Mouse (Mus musculus) heart, postnatal 4 days (tissue): ENCODE results near the gene Zkscan16. TPM values are rescaled to one million over a fixed set of nuclear protein-coding genes. Genes with fewer than 3 reads are reported as not detected.

ENCODE experiments used
- DNase-seq: peaks from one replicate; pipeline ENCODE4 v3.0.0; 2021
- total RNA-seq, 2 experiments: library from RNA; stranded (reverse); gene quantifications; 2 replicates each; pipeline ENCODE4 v1.2.3; 2021

The Zkscan16 gene
- total RNA-seq, 2 experiments from 2014 or later, result 0.21 to 0.25 TPM

DNA sequence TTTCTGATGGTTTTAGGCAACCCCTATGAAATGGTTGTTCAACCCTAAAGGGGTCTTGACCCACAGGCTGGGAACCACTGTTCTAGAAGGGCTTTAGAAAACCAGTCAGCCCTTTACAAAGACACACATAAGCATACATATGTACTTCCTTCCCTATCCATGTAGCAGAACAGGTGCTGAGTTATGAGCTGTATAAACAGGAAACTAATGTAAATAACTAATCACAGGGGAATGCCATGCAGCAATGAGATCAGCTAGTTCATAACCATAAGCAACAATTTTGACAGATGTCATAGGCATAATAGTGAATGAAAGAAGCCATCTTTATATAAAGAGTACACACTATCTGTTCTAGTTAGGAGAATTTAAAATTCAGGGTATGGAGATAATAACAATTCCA is 1.8 kb upstream of the Zkscan16 start:
- no peak for DNase-seq

DNA sequence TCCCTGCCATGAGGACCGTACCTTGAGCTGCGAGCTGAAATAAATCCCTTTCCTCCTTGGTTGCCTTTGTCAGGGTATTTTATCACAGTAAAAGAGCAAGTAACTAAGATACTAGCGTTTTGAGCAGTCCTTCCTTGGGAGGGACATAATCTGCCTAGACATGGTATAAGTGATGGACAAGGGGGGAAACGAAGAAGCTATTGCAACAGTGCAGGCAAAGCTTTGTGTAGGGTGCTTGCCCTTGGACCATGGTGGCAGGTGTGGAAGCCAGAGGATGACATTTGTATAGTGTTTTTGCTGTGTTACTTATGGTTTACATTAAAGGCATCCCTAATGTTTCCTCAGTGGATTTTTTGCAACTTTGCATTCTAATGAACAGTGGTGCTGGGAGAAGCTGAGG is 486 bp upstream of the Zkscan16 start:
- no peak for DNase-seq

DNA sequence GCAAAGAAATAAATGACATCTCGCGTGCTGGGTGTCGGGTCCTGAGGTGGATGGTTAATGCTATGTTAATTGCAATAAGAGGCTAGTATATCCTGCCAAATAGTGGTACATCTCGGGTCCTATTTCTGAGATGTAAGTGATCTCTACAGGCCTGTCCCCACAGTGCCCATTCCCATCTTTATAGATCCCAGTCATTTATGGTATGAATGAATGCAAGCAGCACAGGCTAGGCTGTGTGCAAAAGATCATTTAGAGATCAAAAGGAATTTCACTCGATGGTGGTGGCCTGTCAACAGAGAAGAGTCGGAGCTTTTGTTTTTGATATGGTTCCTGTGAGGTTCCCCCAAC is 752 bp downstream of the Zkscan16 start:
- DNase-seq, result no peak

DNA sequence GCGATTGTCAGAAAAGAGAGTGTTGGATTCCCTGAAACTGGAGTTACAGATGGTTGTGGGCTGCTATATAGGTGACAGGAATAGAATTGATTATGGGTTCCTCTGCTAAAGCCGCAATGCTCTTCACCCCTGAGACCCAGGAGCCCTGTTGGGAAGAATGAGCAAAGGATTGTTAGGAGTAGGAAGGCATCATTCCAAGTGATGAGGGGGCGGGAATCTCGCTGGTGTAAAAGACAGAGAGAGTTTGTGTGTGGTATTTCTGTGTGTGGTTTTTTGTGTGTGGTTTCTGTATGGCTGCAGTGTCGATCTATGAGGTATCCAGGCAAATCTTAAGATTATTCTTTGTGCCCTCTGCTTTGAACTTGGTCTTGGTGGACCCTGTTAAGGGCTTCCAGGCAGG is 1.3 kb downstream of the Zkscan16 start:
- DNase-seq, result no peak

DNA sequence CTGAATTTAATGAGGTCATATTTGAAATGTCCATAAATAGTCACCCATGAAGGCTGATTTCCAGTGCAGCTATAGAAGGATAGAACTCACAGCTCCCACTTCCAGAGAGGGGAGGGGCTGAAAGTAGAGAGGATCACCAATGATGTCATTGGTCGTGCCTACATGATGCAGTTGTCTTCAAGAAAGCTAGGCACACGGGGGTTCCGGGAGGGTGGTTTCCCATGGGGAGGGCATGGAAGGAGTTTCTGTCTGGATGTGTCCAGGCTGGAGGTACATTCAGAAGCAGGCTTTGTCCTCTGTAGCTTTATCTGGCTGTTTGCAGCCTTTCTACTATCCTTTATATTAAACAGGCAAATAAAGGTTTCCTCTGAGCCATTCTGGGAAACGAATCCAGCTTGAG is 5.0 kb downstream of the Zkscan16 start:
- DNase-seq, result no peak

DNA sequence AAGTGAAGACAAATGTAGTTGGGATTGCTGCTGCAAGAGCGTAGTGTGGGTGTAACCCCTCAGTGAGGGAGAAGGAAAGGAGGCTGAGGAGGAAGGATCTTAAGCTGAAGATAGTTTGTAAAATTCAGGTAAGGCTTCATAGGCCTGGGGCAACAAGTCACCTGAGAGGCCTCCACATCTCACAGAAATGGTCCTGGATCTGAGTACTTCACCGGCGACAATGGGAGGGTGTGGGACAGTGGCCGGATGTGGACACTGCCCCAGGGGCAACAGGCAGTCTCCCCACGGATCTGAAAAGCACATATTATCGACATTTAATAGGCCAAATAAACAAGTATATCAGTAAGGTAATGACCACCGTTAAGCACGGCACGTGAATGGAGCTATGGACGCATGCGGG is 9.2 kb downstream of the Zkscan16 start:
- DNase-seq, result no peak

DNA sequence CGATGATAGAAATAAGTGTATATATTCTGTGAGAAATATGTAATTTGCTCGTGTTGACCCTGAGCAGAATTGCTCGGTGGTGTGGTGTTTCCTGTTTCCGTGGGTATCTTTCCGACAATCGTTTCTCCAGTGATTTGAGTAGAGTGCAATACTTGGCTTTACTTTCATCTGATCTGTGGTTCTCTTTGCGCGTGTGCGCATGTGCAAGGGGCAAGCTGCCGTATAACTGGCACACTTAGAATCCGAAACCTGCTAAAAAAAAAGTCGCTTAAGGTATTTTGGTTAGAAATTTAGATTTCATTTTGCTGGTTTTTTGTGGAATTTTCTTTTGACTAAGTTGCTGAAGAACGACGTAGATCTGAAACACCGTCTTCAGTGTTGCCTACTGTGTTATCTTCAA is 18.3 kb downstream of the Zkscan16 start:
- no peak for DNase-seq

DNA sequence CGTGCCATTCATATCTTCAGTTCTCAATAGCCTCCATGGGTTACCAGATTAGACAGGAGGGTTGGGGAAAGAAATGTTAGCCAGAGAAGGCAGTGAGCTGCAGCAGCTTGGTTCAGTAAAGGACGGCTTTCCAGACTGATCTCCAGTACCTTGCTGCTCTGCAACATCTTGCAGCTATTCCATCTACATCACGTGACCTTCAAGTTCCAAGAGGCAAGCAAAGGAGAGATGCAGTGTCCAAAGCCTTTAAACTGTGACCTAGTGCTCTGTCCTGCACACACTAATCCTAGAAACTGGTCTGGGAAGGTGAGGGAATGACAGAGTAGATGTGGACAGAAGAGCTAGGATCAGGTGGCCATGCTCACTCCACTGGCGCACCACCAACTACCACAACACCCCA is 19.8 kb downstream of the Zkscan16 start:
- DNase-seq, result no peak

DNA sequence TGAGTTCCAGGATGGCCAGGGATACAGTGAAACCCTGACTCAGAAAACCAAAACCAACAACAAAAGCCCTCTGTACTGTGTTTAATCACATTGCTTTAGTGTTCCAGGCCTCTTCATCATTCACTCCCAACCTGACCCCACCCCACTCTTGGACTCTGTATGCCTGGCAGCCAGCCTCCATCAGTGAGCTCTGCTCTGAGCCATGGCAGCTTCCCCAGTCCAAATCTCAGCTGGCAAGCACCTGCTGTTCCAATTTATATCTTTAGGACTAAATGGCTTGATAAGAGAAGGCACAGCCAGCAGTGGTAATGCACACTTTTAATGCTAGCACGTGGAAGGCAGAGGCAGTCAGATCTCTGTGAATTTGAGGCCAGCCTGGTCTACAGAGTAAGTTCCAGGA is 21.7 kb downstream of the Zkscan16 start:
- DNase-seq, result no peak

DNA sequence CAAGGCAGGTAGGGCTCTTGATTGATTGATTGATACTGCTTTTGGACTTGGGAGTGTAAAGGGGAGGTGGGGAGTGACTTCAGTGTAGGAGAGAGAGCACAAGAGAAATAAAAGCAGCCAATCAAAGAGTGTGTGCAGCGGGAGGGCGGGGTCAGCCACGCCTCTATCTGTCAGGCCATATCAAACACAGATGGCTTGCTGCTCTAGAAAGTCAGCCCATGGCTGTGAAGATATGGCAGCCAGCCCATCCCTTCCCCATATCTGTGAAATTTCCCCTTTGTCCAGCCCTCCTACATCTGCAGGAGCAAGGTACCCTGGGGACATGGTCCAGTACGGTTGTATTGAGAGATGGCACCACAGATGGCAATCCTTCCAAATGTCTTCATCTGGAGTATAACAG is 27.2 kb downstream of the Zkscan16 start:
- DNase-seq, result no peak

DNA sequence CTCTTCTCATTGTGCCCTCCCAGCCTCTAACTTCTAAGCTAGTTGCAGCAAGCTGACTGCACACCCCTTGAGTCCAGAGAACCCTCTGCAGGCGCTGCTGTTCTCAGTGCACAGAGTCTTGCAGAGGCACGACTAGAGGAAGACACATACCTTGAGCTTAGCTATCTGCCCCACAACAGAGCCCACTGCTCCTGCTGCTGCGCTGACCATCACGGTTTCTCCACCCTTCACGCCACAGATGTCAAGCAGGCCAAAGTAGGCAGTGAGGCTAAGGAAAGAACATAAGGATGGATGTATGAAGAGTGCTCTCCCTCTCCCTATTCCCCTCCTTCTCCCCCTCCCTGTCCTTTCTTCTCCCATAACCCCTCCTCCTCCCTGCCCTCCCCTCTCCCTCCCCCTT is 32.3 kb downstream of the Zkscan16 start:
- no peak for DNase-seq

DNA sequence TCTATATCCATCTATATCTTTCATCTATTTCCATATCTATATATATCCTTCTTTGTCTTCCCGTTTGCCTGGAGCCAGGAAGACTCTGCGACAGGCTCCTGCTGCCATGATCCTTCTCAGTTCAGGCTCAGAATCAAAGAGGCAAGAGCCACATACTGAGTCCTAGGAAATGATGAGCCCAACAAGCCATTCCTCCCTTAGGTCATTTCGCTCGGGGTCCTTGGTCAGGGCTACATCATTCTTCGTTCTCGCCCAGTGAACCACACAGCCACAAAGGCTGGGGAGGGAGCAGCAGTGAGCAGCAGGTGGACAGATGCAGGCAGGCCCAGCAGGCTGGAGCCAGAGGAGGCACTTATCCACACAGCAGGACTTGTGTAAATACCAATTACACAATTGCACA is 38.0 kb downstream of the Zkscan16 start:
- no peak for DNase-seq

DNA sequence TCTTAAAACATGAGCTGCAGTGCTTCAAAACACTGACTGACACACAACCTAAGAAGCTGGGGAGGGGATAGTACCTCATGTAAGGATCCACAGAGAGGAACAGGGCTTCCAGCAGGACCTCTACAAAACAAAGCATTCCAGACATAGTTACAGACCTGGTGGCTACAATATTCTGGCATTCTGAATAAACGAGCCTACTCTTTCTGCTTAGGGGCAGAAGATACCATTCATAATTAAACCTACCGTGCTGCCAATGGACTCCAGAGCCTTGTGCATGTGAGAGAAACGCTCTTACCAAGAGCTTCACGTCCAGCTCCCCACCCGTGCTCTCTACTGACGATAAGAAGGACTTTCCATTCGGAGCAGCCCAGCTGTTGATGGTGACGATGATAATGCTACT is 39.4 kb downstream of the Zkscan16 start:
- DNase-seq, result no peak

DNA sequence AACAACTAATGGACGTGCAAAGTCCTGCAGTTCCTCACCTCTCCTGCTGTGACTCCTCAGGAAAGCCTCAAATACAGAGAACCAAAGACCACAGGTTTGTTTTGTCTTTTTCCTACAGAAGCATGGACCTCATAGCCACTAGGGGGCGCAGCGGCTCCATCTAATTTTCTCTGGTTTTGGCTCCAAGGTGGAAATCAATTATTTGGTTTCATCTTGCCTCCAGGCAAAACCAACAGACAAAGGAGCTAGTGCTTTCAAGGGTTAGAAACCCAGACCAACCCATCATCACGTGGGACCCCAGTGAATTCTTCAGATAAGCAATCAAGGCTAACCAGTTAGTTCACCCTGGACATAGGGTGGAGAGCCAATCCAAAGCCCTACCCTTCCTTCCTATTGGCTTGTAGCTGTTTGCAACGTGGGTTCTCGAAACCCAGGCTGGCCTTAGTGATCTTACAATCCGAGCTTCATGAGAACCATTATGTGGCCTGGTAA is 41.8 kb downstream of the Zkscan16 start:
- DNase-seq, result peak; percentile 83

DNA sequence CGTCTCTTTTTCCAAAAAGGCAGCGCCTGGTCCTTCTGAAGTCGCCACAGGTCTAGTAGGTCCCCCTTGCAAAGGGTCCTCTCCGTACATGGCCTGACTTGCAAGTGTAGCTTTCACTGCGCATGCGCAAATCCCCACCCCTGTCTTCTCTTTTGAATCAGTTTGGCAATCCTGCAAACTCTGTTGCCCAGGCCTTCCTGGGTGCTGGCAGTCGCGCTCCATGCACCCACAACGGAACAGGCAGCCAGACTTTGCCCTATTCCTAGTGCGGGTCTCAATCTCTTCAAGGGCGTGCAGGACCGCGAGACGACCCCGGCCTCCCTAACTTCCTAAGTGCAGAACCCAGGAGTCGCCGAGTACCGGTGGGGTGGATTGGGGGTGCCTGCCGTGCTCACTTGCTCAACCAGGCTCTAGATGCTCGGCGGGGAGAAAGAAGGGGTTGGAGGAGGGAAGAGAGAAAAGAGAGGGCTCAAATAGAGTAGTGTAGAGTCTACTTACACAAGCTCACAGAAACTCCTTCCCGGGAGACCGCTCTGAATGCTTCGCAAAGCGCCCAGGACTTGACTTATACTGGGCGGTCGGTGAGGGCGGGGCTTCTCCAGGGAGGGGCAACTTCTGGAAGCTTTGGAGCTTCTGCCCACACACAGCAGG is 43.2 kb downstream of the Zkscan16 start, which contains the start of gene Ptgr1:
Gene Ptgr1 (minus strand): TSS at position 580 of the 651 bp plus-strand sequence.
- peak; percentile 83 for DNase-seq

DNA sequence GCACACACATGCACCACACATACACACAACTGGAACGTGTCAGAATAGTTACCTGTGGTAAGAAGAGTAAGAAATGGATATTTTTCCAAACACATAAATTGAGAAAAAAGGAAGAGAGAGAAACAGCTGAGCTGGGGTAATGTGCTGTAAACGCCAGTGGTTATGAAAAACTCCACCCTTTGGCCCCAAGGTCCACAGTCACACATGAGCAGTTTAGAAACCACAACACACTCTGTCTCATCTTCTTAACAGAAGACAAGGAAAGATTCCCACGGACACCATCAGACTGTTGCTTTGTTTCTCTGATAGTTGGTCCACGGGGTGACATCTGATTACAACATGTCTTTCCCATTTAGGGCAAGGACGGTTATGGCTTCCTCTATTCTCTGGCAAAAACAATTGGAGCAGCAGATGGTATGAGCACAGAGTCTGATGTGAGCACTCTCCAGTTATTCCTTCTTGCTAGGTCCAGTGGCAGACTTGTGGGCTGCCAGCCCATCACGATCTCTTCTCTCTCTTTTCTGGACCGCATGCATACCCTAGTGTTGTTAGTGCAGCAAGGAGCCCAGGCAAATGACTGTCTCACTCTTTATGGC is 46.0 kb downstream of the Zkscan16 start:
- DNase-seq, result no peak

DNA sequence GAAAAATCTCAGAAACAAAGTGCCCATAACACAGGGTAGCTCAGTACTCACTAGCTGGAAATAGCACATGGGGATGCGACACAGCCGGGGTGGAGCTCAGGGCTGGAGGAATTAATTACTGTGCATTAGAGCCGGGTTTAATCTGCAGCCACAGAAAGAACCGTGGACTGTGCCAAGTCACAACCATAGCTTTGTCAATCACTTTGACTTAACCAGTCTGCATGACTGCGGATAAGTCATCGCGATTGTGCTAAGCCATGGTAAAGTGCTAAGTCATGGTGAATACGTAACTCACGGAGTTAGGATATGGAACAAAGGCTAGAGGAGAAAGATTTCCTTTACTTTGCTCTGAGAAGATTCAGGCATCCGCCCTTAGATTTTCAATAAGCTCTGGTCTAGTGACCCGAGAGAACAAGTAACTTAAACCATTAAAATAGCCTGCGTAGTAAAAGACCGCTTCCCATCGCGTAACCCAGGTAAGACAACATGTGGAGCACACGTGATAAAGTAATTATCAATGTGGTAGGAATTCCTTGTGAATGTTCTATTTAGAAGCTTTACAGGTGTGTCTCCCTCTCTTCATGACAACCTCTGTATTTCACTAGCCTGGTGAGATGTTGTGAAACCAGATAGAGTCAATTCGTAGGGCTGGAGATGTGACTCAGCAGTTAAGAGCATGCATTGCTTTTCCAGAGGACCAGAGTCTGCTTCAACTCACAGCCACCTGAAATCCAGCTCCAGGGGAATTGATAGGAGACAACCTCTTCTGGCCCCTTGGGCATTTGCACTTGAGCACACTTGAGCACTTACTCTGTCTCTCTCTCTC is 47.4 kb downstream of the Zkscan16 start:
- DNase-seq, result no peak

DNA sequence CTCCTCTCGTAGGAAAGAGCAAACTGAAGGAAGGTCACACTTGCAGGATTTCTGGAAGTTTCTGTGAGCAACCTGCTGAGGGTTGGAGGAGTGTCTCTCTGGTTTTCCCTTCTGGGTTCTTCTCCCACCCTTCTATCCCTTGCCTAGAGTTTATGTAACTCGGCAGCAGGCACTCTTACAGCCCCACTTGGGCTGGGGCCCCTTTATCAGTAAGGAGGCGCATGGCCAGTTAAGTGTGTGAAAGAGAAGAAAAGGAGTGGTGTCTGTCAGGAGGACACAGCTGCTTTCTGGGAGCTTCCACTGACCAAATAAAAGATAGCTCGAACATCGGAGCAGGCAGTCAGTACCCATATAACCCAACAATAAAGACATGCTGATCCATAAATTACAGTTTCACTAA is 48.8 kb downstream of the Zkscan16 start:
- DNase-seq, result no peak

DNA sequence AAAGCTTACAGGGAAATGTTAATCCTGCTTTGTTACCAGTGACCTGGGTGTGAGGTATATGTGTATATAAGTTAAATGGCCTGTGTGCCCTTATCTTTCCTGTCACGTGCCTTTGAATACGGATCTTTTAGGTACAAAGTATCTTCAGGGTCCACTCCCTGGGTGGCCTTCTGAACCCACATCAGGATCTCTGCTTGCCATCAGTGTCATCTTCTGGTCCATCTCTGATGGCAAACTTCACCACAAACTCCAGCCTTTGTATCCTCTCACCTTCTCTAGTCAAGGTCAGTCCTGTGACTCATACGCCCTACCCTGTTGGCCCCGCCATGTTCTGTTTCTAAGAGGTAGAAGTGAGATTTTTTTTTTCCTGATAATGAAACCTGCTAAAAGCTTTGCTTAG is 51.3 kb downstream of the Zkscan16 start, which contains the start of gene Dnajc25:
Gene Dnajc25 (plus strand): TSS at position 301 of the 400 bp plus-strand sequence.
- DNase-seq, result no peak

DNA sequence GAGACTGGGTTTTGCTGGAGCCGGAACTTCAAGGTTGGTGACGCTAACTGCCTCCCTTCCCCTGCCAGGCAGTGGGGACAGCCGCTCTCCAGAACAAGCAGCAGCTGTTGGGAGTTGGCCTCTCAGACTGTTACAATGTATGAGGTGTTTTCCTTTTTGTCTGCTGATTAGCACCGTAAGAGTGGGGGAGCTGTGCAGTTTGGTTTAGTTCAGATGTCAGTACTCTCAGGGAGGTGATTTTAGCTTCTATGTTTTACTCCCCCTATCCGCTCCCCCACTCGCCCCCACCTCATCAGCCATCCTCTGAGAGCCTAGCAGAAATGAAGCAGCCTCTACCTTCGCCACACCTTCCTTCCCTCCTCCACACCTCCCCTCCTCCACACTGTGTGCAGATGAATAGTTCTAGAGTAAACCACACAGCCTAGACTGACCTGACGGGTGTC is 51.8 kb downstream of the Zkscan16 start:
- no peak for DNase-seq

DNA sequence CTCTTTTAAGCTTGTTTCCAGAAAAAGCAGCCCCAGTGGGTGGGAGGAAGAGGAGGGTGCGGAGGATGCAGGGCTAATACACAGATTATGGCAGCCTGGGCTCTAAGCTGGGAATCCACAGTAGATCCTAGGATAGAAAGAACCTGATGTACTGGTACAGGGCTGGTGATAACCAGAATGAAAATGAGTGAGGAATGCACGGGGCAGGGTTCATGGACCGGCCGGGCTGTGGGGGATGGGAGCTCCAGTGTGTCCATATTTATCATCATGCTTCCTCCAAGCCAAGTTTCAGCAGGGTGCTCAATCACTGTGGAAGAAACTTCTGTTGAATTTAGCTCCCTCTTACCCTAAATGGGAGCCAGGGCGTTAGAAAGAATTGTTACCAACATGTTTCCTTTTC is 53.7 kb downstream of the Zkscan16 start:
- DNase-seq, result peak; percentile 31

DNA sequence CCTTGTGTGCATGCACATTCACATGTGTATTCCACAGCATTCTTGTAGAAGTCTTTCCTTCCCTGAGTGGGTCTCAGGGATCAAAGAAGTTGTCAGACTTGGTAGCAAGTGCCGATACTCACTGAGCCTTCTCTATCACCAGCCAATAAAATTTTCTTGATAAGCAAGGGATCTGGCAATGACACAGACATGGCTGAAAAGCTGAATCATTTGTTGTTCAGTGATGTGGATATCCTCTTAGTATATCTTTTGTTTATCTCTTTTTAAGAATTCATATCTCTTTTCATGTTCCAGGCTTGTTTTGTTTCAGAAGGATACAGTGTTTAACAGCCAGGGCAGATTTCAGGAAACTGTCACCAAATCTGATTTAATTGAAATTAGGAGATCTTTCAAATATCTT is 55.3 kb downstream of the Zkscan16 start:
- no peak for DNase-seq

DNA sequence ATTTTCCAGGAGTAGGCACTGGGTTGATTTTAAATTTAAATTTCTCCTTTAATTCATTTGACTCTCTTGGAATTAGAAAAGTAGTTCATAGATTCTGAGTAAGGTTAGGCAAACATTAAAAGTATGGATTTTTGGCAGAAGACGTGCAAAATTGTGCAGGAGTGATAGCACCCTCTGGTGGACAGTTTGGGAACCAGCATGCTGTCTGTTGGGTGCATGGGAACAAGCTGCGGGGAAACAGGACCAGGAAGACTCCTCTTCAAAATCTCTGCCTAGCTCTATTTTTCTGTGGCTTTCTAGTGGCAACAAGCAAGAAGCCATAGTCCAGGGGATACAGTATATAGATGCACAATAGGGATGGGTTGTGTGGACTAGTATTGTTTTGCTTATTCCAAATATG is 56.3 kb downstream of the Zkscan16 start:
- DNase-seq, result peak; percentile 83

DNA sequence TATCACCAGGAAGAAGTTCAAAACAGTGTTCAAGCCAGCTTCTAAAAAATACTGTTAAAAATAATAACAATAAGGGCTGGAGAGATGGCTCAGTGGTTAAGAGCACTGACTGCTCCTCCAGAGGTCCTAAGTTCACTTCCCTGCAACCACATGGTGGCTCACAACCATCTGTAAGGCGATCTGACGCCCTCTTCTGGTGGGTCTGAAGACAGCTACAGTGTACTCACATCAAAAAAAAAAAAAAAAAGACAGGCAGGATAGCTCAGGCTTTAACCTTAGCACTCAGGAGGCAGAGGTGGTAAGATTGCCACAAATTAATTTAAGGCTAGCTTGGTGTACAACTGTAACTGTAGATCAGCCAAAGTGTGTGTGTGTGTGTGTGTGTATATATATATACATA is 57.2 kb downstream of the Zkscan16 start:
- DNase-seq, result peak; percentile 43
